Mouse (Mus musculus) bone marrow, adult 2 months (tissue): ENCODE results near the gene G430095P16Rik.

ENCODE experiments used
- CTCF ChIP-seq: fragments of 200-500 bp; IDR thresholded peaks from 2 replicates; pipeline ENCODE4 v1.5.1; 2011; ENCODE audit warnings: low read length, control low read depth; ENCODE audit not compliant: control insufficient read depth, insufficient read depth
- POLR2A ChIP-seq: fragments of 200-500 bp; IDR thresholded peaks from 2 replicates; pipeline ENCODE4 v1.6.1; 2011; ENCODE audit warnings: low read depth, mild to moderate bottlenecking, control low read depth, low read length, borderline replicate concordance; ENCODE audit not compliant: control insufficient read depth

GRCm38 (mm10) chr8:84704356-84704755, 18.5 kb upstream of the G430095P16Rik start:
- TF ChIP-seq CTCF (peak; percentile 83), POLR2A (peak; percentile 41; the same call in 1 of the 2 replicates)
